Mouse (Mus musculus) kidney, postnatal 4 days (tissue): ENCODE measurements around the gene Chil3.
"Not testable (repeated sequence)": the region's sequence is repeated elsewhere in the genome, so short reads cannot be mapped to it uniquely, and the experiment has no call there.

Experiments
- DNase-seq, 2 experiments: peaks; one replicate each; pipeline ENCODE4 v3.0.0; 2021; ENCODE audit warnings: mixed read lengths in 2 of 2

The Chil3 gene

GRCm38 (mm10) chr3:106167464-106167863 is at the start of gene Chil3:
Gene Chil3, minus strand, starts transcription at chr3:106167564.
- DNase-seq, result no peak

- DNase-seq, result not testable (repeated sequence)
Measured at GRCm38 (mm10) chr3:106198030-106198429, 30.7 kb upstream of the Chil3 start.

GRCm38 (mm10) chr3:106197246-106197645 is 29.9 kb upstream of the Chil3 start:
- DNase-seq, result not testable (repeated sequence)

- no peak for DNase-seq
Measured at GRCm38 (mm10) chr3:106196276-106196675, 28.9 kb upstream of the Chil3 start.

- no peak for DNase-seq
Measured at GRCm38 (mm10) chr3:106195486-106195885, 28.1 kb upstream of the Chil3 start.

DNA sequence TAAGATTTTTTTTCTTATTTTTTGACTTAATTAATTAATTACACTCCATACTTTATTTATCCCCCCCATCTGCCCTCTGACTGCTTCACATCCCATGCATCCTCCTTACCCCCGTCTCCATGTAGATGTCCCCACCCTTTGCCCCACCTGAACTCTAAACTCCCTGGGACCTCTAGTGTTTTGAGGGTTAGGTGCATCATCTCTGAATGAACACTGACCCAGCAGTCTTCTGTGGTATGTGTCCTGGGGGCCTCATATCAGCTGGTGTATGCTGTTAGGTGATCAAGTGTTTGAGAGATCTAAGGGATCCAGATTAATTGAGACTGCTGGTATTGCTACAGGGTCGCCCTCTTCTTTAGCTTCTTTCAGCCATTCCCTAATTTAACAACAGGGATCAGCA is 20.6 kb upstream of the Chil3 start:
- no peak for DNase-seq

GRCm38 (mm10) chr3:106177509-106178189 is 10.3 kb upstream of the Chil3 start:
- no peak for DNase-seq

- DNase-seq, result not testable (repeated sequence)
Measured at GRCm38 (mm10) chr3:106174971-106175370, 7.6 kb upstream of the Chil3 start.

DNA sequence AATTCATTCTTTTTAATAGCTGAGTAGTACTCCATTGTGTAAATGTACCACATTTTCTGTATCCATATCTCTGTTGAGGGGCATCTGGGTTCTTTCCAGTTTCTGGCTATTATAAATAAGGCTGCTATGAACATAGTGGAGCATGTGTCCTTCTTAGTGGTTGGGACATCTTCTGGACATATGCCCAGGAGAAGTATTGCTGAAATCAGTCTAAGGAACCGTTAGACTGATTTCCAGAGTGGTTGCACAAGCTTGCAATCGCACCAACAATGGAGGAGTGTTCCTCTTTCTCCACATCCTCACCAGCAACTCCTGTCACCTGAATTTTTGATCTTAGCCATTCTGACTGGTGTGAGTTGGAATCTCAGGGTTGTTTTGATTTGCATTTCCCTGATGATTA is 5.1 kb upstream of the Chil3 start:
- not testable (repeated sequence) for DNase-seq

DNA sequence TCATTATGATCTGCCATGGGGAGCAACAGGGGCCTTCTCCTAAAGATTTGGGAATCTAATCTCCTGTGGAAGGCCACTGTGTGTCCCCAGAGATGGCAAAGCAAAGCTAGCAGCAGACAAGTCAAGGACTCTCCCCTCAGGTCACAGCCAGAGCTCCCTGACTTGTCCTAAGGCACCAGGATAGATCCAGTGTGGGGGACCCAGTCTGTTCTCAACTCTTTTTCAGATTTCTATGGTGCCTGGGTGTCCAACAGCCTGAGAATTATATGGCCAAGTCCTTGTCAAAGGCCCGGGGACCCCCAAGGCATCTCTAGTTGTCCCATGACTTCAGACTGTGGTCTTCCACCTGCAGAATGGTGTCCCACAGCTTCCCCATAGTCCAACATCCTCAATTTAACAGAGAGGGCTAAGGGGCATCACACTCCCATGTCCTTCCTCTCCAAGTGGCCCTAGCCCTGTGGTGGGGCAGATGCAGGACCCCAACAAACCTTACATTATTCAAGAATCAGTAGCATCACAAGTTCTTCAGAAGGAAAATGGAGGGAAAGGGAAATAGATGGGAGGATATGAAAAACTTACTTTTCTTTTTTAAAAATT is 3.9 kb upstream of the Chil3 start:
- no peak for DNase-seq

GRCm38 (mm10) chr3:106170522-106171053 is 3.2 kb upstream of the Chil3 start:
- no peak for DNase-seq

GRCm38 (mm10) chr3:106154413-106154812 is 13.0 kb downstream of the Chil3 start:
- no peak for DNase-seq

DNA sequence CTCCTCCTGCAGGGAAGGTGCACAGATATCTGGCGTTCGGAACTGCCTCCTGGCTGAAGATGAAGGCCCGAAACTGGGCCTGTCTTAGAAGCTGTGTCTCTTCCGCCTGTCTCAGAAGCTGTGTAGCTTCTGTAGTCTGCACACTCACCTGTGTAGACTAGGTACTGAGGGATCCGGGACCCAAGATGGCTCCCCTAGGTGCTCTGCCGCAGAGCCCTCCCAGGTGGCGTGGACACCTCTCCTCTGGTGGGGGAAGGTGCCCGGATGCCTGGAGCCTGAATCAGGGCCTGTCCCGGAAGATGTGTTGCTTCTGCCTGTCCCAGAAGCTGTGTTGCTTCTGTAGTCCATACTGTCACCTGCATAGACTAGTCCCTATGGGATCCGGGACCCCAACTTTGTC is 23.3 kb downstream of the Chil3 start:
- DNase-seq, result no peak

DNA sequence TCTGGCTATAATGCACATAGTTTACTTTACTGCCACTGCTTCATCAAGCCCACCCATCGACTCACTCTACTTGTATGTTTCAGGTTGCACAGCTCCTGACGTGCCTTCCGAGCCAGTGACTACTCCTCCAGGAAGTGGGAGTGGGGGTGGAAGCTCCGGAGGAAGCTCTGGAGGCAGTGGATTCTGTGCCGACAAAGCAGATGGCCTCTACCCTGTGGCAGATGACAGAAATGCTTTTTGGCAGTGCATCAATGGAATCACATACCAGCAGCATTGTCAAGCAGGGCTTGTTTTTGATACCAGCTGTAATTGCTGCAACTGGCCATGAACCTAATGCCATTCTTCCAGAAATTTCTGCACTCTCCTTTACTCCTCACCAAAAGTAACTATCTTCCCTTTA is 35.7 kb downstream of the Chil3 start:
- no peak for DNase-seq

GRCm38 (mm10) chr3:106128807-106129493 is 38.4 kb downstream of the Chil3 start:
- no peak for DNase-seq

GRCm38 (mm10) chr3:106126999-106127398 is 40.4 kb downstream of the Chil3 start:
- no peak for DNase-seq

- DNase-seq, result no peak
Measured at GRCm38 (mm10) chr3:106112929-106113328, 54.4 kb downstream of the Chil3 start, which contains the start of gene Chia1. Gene Chia1, plus strand, starts transcription at chr3:106113229.
